Comparison of ENCODE assay signal across 19 mouse cellular contexts in the genomic region with DNA sequence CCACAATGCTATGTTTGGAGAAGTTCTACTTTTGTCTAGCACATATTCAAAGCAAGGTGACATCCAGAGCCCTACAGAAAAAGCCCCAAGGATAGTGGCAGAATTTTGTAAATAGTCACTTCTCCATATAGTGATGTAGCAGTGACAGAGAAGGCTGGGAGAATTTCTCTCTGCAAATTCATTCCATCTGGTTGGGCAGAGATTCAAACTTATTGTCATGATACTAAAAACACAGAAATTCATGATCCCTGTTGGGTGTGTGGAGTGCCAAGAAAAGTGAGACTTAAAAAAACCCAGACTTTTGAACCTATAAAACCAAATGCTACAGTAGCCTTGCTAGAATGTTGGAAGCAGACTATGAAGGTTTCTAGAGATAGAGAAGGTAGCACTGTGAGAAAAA.
DNase-seq lines count a peak whose midpoint lies in the region; ATAC-seq and TF ChIP-seq lines count a peak whose summit lies in the region.
"Had no signal": no experiment of that assay in that cellular context is flagged by ENCODE, and none has a peak within 500 bp of the region (broad histone marks: within the 10 kb centered on the region; RNA-seq: fewer than 3 reads in every experiment).

No protein-coding gene starts in this region.

- no peak overlapping the region for H3K4me2 ChIP-seq in forebrain, embryonic 16.5 days (ENCODE audit: low read length)
- no peak overlapping the region for H3K4me2 ChIP-seq in forebrain, embryonic 11.5 days (ENCODE audit: low read depth, low read length, severe bottlenecking)
- H3K4me2 ChIP-seq: embryonic facial prominence, embryonic 13.5 days; heart, embryonic 12.5 days; hindbrain, embryonic 15.5 days had no signal

- ATAC-seq in forebrain, embryonic 16.5 days = peak; percentile 60
- ATAC-seq in forebrain, embryonic 11.5 days (replicated peaks; ENCODE audit: low FRiP score) = no peak
- ATAC-seq: intestine, embryonic 16.5 days had no signal

- 0 out of 2 replicates have a peak, but pooled peaks cover 2% of the 10 kb centered on the region for H3K4me1 ChIP-seq in forebrain, embryonic 16.5 days (replicated peaks; ENCODE audit: control insufficient read depth, insufficient read depth, low read length)
- no peaks in the 10 kb centered on the region for H3K4me1 ChIP-seq in forebrain, embryonic 11.5 days (replicated peaks; ENCODE audit: control insufficient read depth, insufficient read depth, low read length)
- no peaks in the 10 kb centered on the region for H3K4me1 ChIP-seq in embryonic fibroblast, embryonic 13.5 days (ENCODE audit: control insufficient read depth, insufficient read depth, low read length)
- H3K4me1 ChIP-seq: heart, embryonic 12.5 days; hindbrain, embryonic 15.5 days had no signal

- no peak for TF ChIP-seq CTCF in brain, embryonic 14.5 days (IDR thresholded peaks at IDR 0.05; ENCODE audit: borderline replicate concordance, extremely low read depth, insufficient read depth, insufficient read length)
- no peak for TF ChIP-seq CTCF in embryonic fibroblast, embryonic 13.5 days (IDR thresholded peaks at IDR 0.05; ENCODE audit: borderline replicate concordance, insufficient read depth, low read length)

- H3K27ac ChIP-seq in forebrain, embryonic 16.5 days (ENCODE audit: low read length) = no peak overlapping the region
- H3K27ac ChIP-seq in forebrain, embryonic 11.5 days (ENCODE audit: low read depth, low read length) = no peak overlapping the region
- peak overlapping the region; percentile 26; the same call in 1 of the 2 replicates for H3K27ac ChIP-seq in embryonic fibroblast, embryonic 13.5 days (ENCODE audit: insufficient read depth, low read length)
- H3K27ac ChIP-seq: hindbrain, embryonic 15.5 days had no signal

- no peaks in the 10 kb centered on the region for H3K36me3 ChIP-seq in forebrain, embryonic 16.5 days (ENCODE audit: control insufficient read depth, insufficient read depth)
- no peaks in the 10 kb centered on the region for H3K36me3 ChIP-seq in forebrain, embryonic 11.5 days (ENCODE audit: control insufficient read depth, insufficient read depth, low read length)
- H3K36me3 ChIP-seq: embryonic facial prominence, embryonic 13.5 days; heart, embryonic 12.5 days; hindbrain, embryonic 15.5 days had no signal

- no peak overlapping the region for H3K9ac ChIP-seq in forebrain, embryonic 16.5 days (replicated peaks; ENCODE audit: low read depth, low read length)
- H3K9ac ChIP-seq in forebrain, embryonic 11.5 days (ENCODE audit: low read length) = no peak overlapping the region
- H3K9ac ChIP-seq: embryonic facial prominence, embryonic 13.5 days; heart, embryonic 12.5 days; hindbrain, embryonic 15.5 days had no signal

- no peak for TF ChIP-seq POLR2A in brain, embryonic 14.5 days (IDR thresholded peaks at IDR 0.05; ENCODE audit: borderline replicate concordance, extremely low read depth, insufficient read depth, insufficient read length, poor library complexity, severe bottlenecking)
- no peak for TF ChIP-seq POLR2A in embryonic fibroblast, embryonic 13.5 days (IDR thresholded peaks at IDR 0.05; ENCODE audit: low read depth, low read length)

- no peaks in the 10 kb centered on the region for H3K27me3 ChIP-seq in forebrain, embryonic 16.5 days (replicated peaks; ENCODE audit: control insufficient read depth, insufficient read depth, low read length)
- no peaks in the 10 kb centered on the region for H3K27me3 ChIP-seq in forebrain, embryonic 11.5 days (ENCODE audit: control insufficient read depth, insufficient read depth, low read length)
- H3K27me3 ChIP-seq: embryonic facial prominence, embryonic 13.5 days; heart, embryonic 12.5 days; hindbrain, embryonic 15.5 days had no signal

- no peak for DNase-seq in forebrain, embryonic 11.5 days (ENCODE audit: low spot score)
- peak; percentile 13 for DNase-seq in layer of hippocampus, adult 9-10 months (ENCODE audit: low spot score)
- no peak for DNase-seq in layer of hippocampus, adult 11-12 months (ENCODE audit: low spot score)
- peak; percentile 58 for DNase-seq in brain, embryonic 14.5 days (ENCODE audit: low read depth)
- no peak for DNase-seq in kidney, adult 18-20 months
- DNase-seq: adrenal gland, adult 2 months; adrenal gland, postnatal 25 days; cerebellum, adult 11-12 months; cerebellum, adult 9-10 months; cerebellum, postnatal 25 days; gastrocnemius, postnatal 10 days; kidney, adult 8-10 months had no signal

- H3K4me3 ChIP-seq in forebrain, embryonic 16.5 days (replicated peaks; ENCODE audit: low read length) = no peak overlapping the region
- H3K4me3 ChIP-seq in forebrain, embryonic 11.5 days (ENCODE audit: low read depth, low read length) = no peak overlapping the region
- H3K4me3 ChIP-seq in embryonic fibroblast, embryonic 13.5 days (ENCODE audit: insufficient read depth, low read length) = no peak overlapping the region
- H3K4me3 ChIP-seq: embryonic facial prominence, embryonic 13.5 days; erythroblast, embryonic 14.5 days; heart, embryonic 12.5 days; hindbrain, embryonic 15.5 days had no signal

- H3K9me3 ChIP-seq in forebrain, embryonic 16.5 days (ENCODE audit: control insufficient read depth, low read length) = no peaks in the 10 kb centered on the region
- no peaks in the 10 kb centered on the region for H3K9me3 ChIP-seq in forebrain, embryonic 11.5 days (ENCODE audit: control insufficient read depth, low read length)
- H3K9me3 ChIP-seq: embryonic facial prominence, embryonic 13.5 days; heart, embryonic 12.5 days; hindbrain, embryonic 15.5 days had no signal

Comparison
In these comparisons a context has a peak if more than half of its experiments do, and no peak if none do; other contexts are left out.
1. DNase-seq: peak in layer of hippocampus, adult 9-10 months (single experiment) and brain, embryonic 14.5 days (single experiment); none in forebrain, embryonic 11.5 days (single experiment), layer of hippocampus, adult 11-12 months (single experiment) and kidney, adult 18-20 months (single experiment).